Mouse (Mus musculus) liver, embryonic 15.5 days (tissue): ENCODE results near the gene Map7d3. TPM values are rescaled to one million over a fixed set of nuclear protein-coding genes. Genes with fewer than 3 reads are reported as not detected.

Source experiments
- ATAC-seq: fragments of 200-750 bp; cut with Nextera tagmentation; 2 replicates; pipeline ENCODE4 v1.8.0; 2017; ENCODE audit warnings: moderate number of reproducible peaks, mild to moderate bottlenecking, moderate library complexity; ENCODE audit not compliant: insufficient read depth
- H3K27ac ChIP-seq: fragments of 300-500 bp; sonication (generic); replicated peaks from 2 replicates; pipeline ENCODE4 v1.5.1; 2015; ENCODE audit warnings: mild to moderate bottlenecking, inconsistent platforms
- H3K27me3 ChIP-seq: fragments of 300-500 bp; sonication (generic); 2 replicates; pipeline ENCODE4 v1.6.1; 2015; ENCODE audit warnings: mild to moderate bottlenecking, inconsistent platforms
- H3K36me3 ChIP-seq: fragments of 300-500 bp; sonication (generic); replicated peaks from 2 replicates; pipeline ENCODE4 v1.6.1; 2015; ENCODE audit warnings: moderate library complexity, mild to moderate bottlenecking, inconsistent platforms
- H3K4me1 ChIP-seq: fragments of 300-500 bp; sonication (generic); replicated peaks from 2 replicates; pipeline ENCODE4 v1.6.1; 2015; ENCODE audit warnings: inconsistent platforms
- H3K4me2 ChIP-seq: fragments of 300-500 bp; sonication (generic); 2 replicates; pipeline ENCODE4 v1.6.1; 2015; ENCODE audit warnings: moderate library complexity, mild to moderate bottlenecking, inconsistent platforms
- H3K4me3 ChIP-seq: fragments of 300-500 bp; sonication (generic); replicated peaks from 2 replicates; pipeline ENCODE4 v1.5.1; 2015; ENCODE audit warnings: mild to moderate bottlenecking, inconsistent platforms
- H3K9ac ChIP-seq: fragments of 300-500 bp; sonication (generic); 2 replicates; pipeline ENCODE4 v1.6.1; 2015; ENCODE audit warnings: moderate library complexity, mild to moderate bottlenecking, inconsistent platforms
- H3K9me3 ChIP-seq: fragments of 300-500 bp; sonication (generic); replicated peaks from 2 replicates; pipeline ENCODE4 v1.6.1; 2016; ENCODE audit warnings: inconsistent platforms
- WGBS: fragments of 180-500 bp; shearing (Covaris S2); methylation state at CpG from one replicate; pipeline ENCODE4 v1.1.7; 2015; ENCODE audit warnings: mixed read lengths; ENCODE audit not compliant: insufficient replicate concordance; 5-methylcytosine and 5-hydroxymethylcytosine counted together
- polyA plus RNA-seq: library from polyadenylated mRNA; unstranded; fragments of >200 nt; fragmentation: Nextera tagmentation; extraction: Ambion mirVana; gene quantifications from 2 replicates; pipeline ENCODE4 v1.2.1, GENCODE M21; 2015

Map7d3 gene
- polyA plus RNA-seq, 1 experiment from 2014 or later: 0.36 TPM

GRCm38 (mm10) chrX:56771751-56772150 is 50.4 kb downstream of the Map7d3 start:
- no peak for ATAC-seq
- Histone ChIP-seq H3K27ac (no peak overlapping the region), H3K4me2 (no peak overlapping the region), H3K9me3 (no peaks in the 10 kb centered on the region), H3K36me3 (no peaks in the 10 kb centered on the region), H3K27me3 (no peaks in the 10 kb centered on the region), H3K4me1 (no peaks in the 10 kb centered on the region), H3K9ac (no peak overlapping the region), H3K4me3 (no peak overlapping the region)
- WGBS: 32% methylated on average over 1 of the region's 1 CpGs

GRCm38 (mm10) chrX:56769838-56770237 is 52.3 kb downstream of the Map7d3 start:
- H3K27ac ChIP-seq: no peak overlapping the region
- H3K4me2 ChIP-seq: no peak overlapping the region
- H3K36me3 ChIP-seq: no peaks in the 10 kb centered on the region
- no peaks in the 10 kb centered on the region for H3K4me1 ChIP-seq
- no peak for ATAC-seq
- H3K9ac ChIP-seq: no peak overlapping the region
- no peak overlapping the region for H3K4me3 ChIP-seq
- no peaks in the 10 kb centered on the region for H3K27me3 ChIP-seq
- no peaks in the 10 kb centered on the region for H3K9me3 ChIP-seq

- peak; percentile 65 for ATAC-seq
- WGBS: 63% methylated on average over 3 of the region's 3 CpGs
Measured at GRCm38 (mm10) chrX:56760257-56760760, 61.8 kb downstream of the Map7d3 start.

GRCm38 (mm10) chrX:56756352-56756751 is 65.8 kb downstream of the Map7d3 start:
- Histone ChIP-seq H3K9ac (no peak overlapping the region), H3K4me3 (no peak overlapping the region), H3K36me3 (no peaks in the 10 kb centered on the region), H3K9me3 (no peaks in the 10 kb centered on the region), H3K4me1 (peaks cover 10% of the 10 kb centered on the region), H3K4me2 (peak overlapping the region; percentile 38), H3K27ac (peak overlapping the region; percentile 53), H3K27me3 (no peaks in the 10 kb centered on the region)
- WGBS: 32% methylated on average over 7 of the region's 7 CpGs
- peak; percentile 91 for ATAC-seq

More at GRCm38 (mm10) chrX:56760257-56760760, 61.8 kb downstream of the Map7d3 start:
- Histone ChIP-seq H3K9ac (no peak overlapping the region), H3K9me3 (no peaks in the 10 kb centered on the region), H3K4me2 (no peak overlapping the region), H3K36me3 (no peaks in the 10 kb centered on the region), H3K4me1 (peaks cover 8% of the 10 kb centered on the region), H3K27me3 (no peaks in the 10 kb centered on the region), H3K4me3 (no peak overlapping the region), H3K27ac (no peak overlapping the region)

GRCm38 (mm10) chrX:56755646-56756045 is 66.5 kb downstream of the Map7d3 start:
- no peak for ATAC-seq
- Histone ChIP-seq H3K4me2 (no peak overlapping the region), H3K27ac (no peak overlapping the region), H3K27me3 (no peaks in the 10 kb centered on the region), H3K36me3 (no peaks in the 10 kb centered on the region), H3K4me1 (peaks cover 10% of the 10 kb centered on the region), H3K9ac (no peak overlapping the region), H3K4me3 (no peak overlapping the region), H3K9me3 (no peaks in the 10 kb centered on the region)
- 24% methylated on average over 2 of the region's 2 CpGs for WGBS

- H3K4me1 ChIP-seq: peaks cover 10% of the 10 kb centered on the region; the same call in 1 of the 2 replicates
- H3K9me3 ChIP-seq: no peaks in the 10 kb centered on the region
- H3K27me3 ChIP-seq: no peaks in the 10 kb centered on the region
- H3K4me3 ChIP-seq: no peak overlapping the region
- H3K9ac ChIP-seq: no peak overlapping the region
- no peak for ATAC-seq
- H3K27ac ChIP-seq: no peak overlapping the region
- H3K36me3 ChIP-seq: no peaks in the 10 kb centered on the region
- H3K4me2 ChIP-seq: no peak overlapping the region
- 61% methylated on average over 8 of the region's 8 CpGs for WGBS
Measured at GRCm38 (mm10) chrX:56753317-56754289, 68.5 kb downstream of the Map7d3 start.

- no peak overlapping the region for H3K27ac ChIP-seq
- 0 out of 2 replicates have a peak, but pooled peaks have one; percentile 56 for ATAC-seq
- no peaks in the 10 kb centered on the region for H3K27me3 ChIP-seq
- 56% methylated on average over 6 of the region's 6 CpGs for WGBS
- H3K9me3 ChIP-seq: no peaks in the 10 kb centered on the region
- peaks cover 10% of the 10 kb centered on the region; the same call in 1 of the 2 replicates for H3K4me1 ChIP-seq
- H3K9ac ChIP-seq: no peak overlapping the region
- no peak overlapping the region for H3K4me3 ChIP-seq
- H3K36me3 ChIP-seq: no peaks in the 10 kb centered on the region
- no peak overlapping the region for H3K4me2 ChIP-seq
Measured at GRCm38 (mm10) chrX:56752144-56752543, 70.0 kb downstream of the Map7d3 start.

- 40% methylated on average over 4 of the region's 4 CpGs for WGBS
- Histone ChIP-seq H3K4me3 (no peak overlapping the region), H3K4me1 (peaks cover 8% of the 10 kb centered on the region; the same call in 1 of the 2 replicates), H3K4me2 (no peak overlapping the region), H3K27ac (no peak overlapping the region), H3K9me3 (no peaks in the 10 kb centered on the region), H3K9ac (no peak overlapping the region), H3K36me3 (no peaks in the 10 kb centered on the region), H3K27me3 (no peaks in the 10 kb centered on the region)
- no peak for ATAC-seq
Measured at GRCm38 (mm10) chrX:56751536-56751935, 70.6 kb downstream of the Map7d3 start.

Other genes with a start within 250 kb of the Map7d3 start
- 7.9 and 8.1 TPM in 2 replicates for gene Mmgt1, start 224.3 kb downstream of the Map7d3 start, polyA plus RNA-seq
- gene Slc9a6, start 212.6 kb downstream of the Map7d3 start, polyA plus RNA-seq: 2.7 and 3.6 TPM in 2 replicates
- 17.6 and 22.2 TPM in 2 replicates for gene Fhl1, start 90.5 kb downstream of the Map7d3 start, polyA plus RNA-seq
- not detected in 2 replicates for gene Adgrg4, start 47.8 kb upstream of the Map7d3 start, polyA plus RNA-seq
- not detected in 2 replicates for gene Brs3, start 220.7 kb upstream of the Map7d3 start, polyA plus RNA-seq
- gene Htatsf1, start 231.3 kb upstream of the Map7d3 start, polyA plus RNA-seq: 21.2 and 21.4 TPM in 2 replicates